Mouse (Mus musculus): ENCODE data around the gene Rev3l.
"Not testable (repeated sequence)": the region's sequence is repeated elsewhere in the genome, so short reads cannot be mapped to it uniquely, and the experiment has no call there.

Gene Rev3l

GRCm38 (mm10) chr10:39778305-39778704 lies 46.4 kb downstream of the Rev3l start:
- DNase-seq (ENCODE audit: low read depth in 2 of 2, low spot score in 2 of 2), result no peak

DNA sequence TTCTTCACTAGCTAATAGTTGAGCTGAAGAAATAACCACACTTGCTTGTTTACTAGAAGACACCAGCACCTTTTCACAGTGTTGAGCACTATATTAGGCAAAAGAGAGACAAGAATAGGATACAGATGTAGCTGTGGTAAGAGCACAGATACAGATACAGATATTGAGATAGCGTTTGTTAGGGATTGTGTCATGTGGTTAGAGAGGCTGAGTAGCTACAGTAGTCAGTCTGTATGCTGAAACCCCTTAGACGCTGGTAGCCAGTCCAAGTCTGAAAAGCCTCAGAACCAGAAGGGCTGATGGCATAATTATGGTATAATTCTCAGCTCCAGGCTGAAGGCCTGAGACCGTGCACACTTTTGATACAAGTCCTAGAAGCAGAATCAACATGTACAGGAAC lies 53.3 kb downstream of the Rev3l start:
- no peak for DNase-seq (ENCODE audit: low read depth in 2 of 2, low spot score in 2 of 2)

DNA sequence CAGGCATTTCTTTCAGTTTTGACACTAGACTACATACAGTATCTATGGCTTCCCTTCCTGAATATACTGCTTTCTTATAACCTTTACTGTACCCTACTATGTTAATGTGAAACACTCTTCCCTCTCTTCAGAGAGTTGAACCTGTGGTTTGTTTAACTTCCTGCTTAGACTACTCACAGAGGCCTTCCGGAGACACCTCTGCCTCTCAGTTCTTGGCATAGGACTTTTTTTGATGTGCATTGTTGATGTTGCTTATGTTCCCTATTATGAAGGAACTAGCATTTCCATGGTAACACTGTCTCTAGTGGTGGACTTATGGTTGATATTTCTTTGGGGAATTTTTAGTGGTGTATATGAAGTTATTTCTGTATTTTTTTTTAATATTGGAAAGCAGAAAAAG lies 61.4 kb downstream of the Rev3l start:
- peak in 1 of 2 experiments; percentile 36 for DNase-seq (ENCODE audit: low read depth in 2 of 2, low spot score in 2 of 2)

DNA sequence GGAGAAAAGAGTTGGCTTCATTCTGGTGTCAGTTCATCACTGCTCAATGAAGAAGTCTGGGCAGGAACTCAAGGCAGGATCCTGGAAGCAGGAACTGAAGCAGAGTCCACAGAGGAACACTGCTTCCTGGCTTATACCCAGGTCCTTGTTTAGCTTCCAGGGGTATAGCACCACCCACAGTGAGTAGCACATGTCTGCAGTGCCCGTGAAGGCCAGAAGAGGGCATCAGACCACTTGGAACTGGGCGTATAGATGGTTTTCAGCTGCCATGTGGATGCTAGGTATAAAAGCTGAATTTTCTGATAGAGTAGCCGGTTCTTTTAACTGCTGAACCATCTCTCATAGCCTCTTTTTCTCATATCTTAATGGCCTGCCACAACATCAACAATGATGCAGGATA lies 79.6 kb downstream of the Rev3l start:
- DNase-seq (ENCODE audit: low read depth in 2 of 2, low spot score in 2 of 2), result peak; percentile 31 to 61

GRCm38 (mm10) chr10:39842621-39843020 lies 110.7 kb downstream of the Rev3l start:
- no peak for DNase-seq (ENCODE audit: low read depth in 2 of 2, low spot score in 2 of 2)

GRCm38 (mm10) chr10:39865509-39865908 lies 133.6 kb downstream of the Rev3l start:
- no peak for DNase-seq (ENCODE audit: low read depth in 2 of 2, low spot score in 2 of 2)

DNA sequence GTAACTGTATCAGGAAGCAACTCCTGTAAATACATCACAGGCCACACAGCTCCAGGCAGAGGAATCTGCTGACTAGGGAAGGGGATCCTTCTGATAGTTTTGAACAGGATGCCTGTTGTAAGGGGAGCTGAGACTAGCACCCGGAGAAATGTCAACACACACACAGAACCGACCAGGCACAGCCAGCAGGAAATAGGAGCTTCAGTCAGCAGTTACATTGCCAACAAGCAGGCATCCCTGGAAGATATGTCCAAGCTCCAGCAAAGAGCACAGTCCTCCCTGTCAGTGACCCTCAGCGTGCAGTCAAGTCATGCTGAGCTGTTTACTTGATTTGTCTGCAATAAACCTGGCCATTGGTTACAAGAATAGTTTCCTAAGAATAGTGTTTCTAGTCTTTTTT lies 156.7 kb downstream of the Rev3l start:
- no peak for DNase-seq (ENCODE audit: low read depth in 2 of 2, low spot score in 2 of 2)

GRCm38 (mm10) chr10:39893702-39894697 lies 162.1 kb downstream of the Rev3l start:
- no peak for DNase-seq (ENCODE audit: low read depth in 2 of 2, low spot score in 2 of 2)

DNA sequence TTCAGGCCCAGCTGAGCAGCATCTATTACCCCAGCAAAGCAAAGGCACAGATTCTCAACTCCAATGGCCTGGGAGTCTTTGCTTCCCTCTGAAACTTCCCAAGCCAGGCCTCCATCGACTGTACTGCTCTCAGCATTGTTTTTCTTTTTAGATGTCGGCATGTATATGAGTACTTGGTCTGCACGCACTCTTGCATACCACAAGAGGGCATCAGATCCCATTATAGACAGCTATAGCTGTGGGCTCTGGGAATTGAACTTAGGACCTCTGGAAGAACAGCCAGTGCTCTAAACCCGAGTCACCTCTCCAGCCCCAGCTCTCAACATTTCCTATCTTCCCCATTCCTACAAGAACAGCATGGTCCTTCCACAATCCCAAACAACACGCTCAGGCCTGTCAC lies 164.6 kb downstream of the Rev3l start:
- DNase-seq (ENCODE audit: low read depth in 2 of 2, low spot score in 2 of 2), result no peak

- peak; percentile 37 to 55 for DNase-seq (ENCODE audit: low read depth in 2 of 2, low spot score in 2 of 2)
These were observed 167.0 kb downstream of the Rev3l start, which contains the start of gene Mfsd4b4 for GRCm38 (mm10) chr10:39898874-39899371. TSS of gene Mfsd4b4 (minus strand) at chr10:39899238.

DNA sequence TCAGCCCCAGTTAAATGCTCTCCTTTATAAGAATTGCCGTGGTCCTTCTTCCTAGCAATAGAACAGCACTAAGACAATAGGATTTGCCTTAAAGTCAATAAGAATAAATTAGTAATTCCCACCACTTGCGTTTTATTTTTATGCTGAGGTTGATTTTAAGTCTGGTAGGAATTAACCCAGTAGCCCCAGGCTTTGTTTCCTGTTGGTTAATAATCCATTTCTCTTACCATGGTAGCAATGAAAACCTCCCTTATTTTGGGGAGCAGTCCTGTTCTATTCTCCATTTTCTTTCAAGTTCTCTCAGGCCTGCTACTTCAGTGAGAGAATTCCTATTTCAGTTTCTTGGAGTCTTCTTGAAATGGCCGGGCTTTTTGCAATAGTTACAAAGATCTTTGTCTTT lies 172.3 kb downstream of the Rev3l start:
- no peak for DNase-seq (ENCODE audit: low read depth in 2 of 2, low spot score in 2 of 2)

- DNase-seq (ENCODE audit: low read depth in 2 of 2, low spot score in 2 of 2), result no peak
These were observed 175.1 kb downstream of the Rev3l start for GRCm38 (mm10) chr10:39906799-39907658.

GRCm38 (mm10) chr10:39908768-39909441 lies 177.0 kb downstream of the Rev3l start:
- no peak for DNase-seq (ENCODE audit: low read depth in 2 of 2, low spot score in 2 of 2)

- DNase-seq (ENCODE audit: low read depth in 2 of 2, low spot score in 2 of 2), result no peak
These were observed 180.7 kb downstream of the Rev3l start for GRCm38 (mm10) chr10:39912616-39913015.

- not testable (repeated sequence) for DNase-seq (ENCODE audit: low read depth in 2 of 2, low spot score in 2 of 2)
These were observed 192.6 kb downstream of the Rev3l start for GRCm38 (mm10) chr10:39924556-39924955.
